Mouse (Mus musculus) spleen, embryonic (tissue): ENCODE measurements around the gene Ntm.

Experiments used
- CTCF ChIA-PET: fragments of 350-600 bp; sonication (Branson Sonifier 250); formaldehyde crosslinking; loops from one replicate; lab custom pipeline; 2022; lab: Charles Lee

The Ntm gene

DNA sequence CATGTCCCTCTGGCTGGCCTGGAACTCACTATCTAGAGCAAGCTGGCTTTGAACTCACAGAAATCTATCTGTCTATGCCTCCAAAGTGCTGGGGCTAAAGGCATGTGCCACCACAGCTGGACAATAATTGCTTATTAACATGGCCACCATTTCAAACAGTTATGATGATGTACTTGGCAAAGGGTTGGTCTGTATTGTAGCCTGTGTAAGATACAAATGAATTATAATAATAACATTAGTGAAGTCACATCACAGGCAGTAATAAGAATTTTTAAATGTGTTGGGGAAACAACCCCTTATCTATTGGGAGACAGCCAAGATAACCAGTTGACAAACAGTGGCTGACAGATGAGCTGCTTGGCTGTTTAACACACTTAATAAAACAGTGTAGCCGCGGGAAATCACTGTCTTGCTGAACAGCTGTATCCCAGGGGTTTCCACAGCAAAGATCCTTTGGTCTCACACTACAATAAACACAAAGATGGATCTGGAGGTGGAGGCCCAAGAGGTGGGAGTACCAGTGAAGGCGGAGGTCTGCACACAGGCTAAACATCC is 302.8 kb downstream of the Ntm start:
- CTCF ChIA-PET: no interaction called here

- CTCF ChIA-PET: no interaction called here
Measured at GRCm38 (mm10) chr9:29657761-29658465, 305.0 kb downstream of the Ntm start.

- CTCF ChIA-PET: interaction anchor here (0.6 to 0.7 kb wide), 2 partner anchors 13 to 50 kb away, joined by 3 to 4 read pairs; no protein-coding TSS in a partner anchor
Measured at GRCm38 (mm10) chr9:29654885-29655284, 308.1 kb downstream of the Ntm start.

DNA sequence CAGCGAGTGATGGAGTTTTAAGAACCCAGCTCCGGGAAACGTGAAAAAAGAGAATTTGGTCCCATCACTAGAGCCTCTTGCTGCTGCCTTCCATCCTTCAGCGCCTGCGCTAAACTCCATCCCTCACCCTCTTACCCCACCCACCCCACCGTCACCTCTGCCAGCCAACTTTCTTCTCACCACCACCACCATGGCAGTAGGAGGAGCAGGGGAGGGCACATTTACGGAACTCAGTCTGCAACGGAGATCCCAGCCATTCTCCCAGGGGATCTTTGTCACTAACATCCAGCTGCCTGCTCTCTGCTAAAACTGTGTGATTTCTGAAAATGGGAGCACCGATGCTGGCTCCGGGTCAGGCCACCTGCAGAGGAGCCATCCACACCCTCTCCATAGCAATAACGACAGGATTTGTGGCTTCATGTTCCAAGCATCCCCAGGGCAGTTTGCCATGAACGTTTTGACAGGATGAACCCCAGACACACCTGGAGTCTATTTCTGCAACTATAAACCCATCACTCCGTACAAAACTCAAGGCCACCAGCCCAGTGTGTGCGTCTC is 309.2 kb downstream of the Ntm start:
- CTCF ChIA-PET: no interaction called here

GRCm38 (mm10) chr9:29652854-29653253 is 310.1 kb downstream of the Ntm start:
- CTCF ChIA-PET: interaction anchor here (0.5 kb wide), 1 partner anchor 339 kb away, joined by 16 read pairs; no protein-coding TSS in a partner anchor

- CTCF ChIA-PET: no interaction called here
Measured at GRCm38 (mm10) chr9:29651856-29652255, 311.1 kb downstream of the Ntm start.

DNA sequence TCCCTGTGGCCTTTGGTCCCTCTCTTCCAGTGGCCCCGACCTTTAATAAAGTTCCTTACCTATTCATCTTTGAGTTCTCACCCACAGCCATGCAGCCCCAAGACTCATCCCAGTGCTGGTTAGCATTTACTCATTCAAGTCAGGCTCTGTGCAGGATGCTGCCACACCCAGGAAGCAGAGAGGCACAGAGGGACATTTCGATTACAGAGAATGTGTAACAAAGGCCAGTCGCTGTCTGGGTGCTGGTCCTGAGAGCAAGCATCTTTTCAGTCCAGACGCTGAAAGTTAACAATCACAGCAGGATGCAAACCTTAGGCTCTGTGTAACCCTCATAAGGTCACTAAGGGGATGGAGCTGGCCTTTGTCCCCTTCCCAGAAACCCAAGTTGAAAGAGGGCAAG is 311.7 kb downstream of the Ntm start:
- CTCF ChIA-PET: no interaction called here

- CTCF ChIA-PET: no interaction called here
Measured at GRCm38 (mm10) chr9:29650679-29651078, 312.3 kb downstream of the Ntm start.

DNA sequence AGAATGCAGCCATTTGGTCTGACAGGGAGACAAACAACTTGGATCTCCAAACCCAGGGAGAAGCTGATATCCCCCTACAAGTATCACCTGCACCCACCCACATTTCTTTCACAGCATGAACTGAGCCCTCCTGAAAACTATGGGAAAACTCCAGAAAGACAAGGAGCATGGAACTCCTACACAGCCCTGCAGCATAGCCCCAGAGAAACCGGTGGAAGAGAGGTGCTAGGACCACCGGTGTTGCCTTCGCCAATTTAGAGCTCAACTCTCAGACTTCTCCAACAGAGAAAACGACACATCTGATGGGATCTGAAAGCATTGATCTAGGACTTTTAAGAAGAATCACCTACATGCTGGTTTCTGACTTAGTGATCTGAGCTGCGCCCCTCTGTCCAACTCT is 312.7 kb downstream of the Ntm start:
- CTCF ChIA-PET: no interaction called here

GRCm38 (mm10) chr9:29648256-29648655 is 314.7 kb downstream of the Ntm start:
- CTCF ChIA-PET: no interaction called here

- CTCF ChIA-PET: no interaction called here
Measured at GRCm38 (mm10) chr9:29647764-29648163, 315.2 kb downstream of the Ntm start.

DNA sequence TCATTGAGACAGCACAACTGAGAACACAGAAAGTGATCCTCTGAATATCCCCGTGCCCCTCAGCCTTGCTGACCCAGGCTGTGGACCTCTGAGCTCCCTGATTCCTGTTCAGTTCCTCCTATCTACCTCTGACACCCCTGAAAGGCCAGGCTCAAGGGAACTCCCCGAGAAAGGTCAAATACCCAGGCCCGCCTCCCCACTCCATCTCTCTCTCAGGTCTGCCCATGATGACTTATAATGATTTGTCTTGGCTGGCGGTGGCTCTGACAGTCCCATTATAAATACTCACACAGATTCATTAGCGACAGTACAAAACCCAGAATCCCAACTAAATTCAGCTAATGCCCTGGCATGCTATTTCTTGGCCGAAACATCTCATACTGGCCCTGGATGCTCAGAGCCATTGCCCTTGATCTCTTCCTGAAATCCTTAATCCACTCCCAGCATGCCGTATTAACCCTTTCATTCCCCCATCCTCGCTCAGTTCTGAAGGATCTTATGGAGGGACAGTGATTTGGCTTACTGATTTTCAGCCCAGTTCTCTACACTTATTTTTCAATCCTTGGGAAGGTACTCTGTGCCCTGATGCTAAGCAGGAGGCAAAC is 317.0 kb downstream of the Ntm start:
- CTCF ChIA-PET: no interaction called here

GRCm38 (mm10) chr9:29642997-29643657 is 319.8 kb downstream of the Ntm start:
- CTCF ChIA-PET: no interaction called here

DNA sequence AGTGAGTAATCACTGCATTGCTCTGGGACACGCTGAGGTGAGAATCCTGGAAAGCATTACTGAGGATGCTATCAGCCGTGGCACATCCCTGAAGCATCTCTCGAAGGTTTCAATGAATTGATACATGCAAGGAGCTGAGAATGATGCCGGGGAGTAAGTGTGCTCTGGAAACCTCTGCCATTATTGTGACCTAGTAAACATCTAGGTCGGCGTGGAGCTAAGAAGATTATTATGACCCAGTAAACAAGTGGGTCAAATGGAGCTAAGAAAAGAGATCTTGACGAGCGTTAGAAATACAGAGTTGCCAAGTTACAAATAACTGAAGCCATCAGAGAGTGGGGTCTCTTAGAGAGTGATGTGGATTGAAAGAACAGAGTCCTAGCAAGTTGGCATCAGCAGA is 325.6 kb downstream of the Ntm start:
- CTCF ChIA-PET: no interaction called here

DNA sequence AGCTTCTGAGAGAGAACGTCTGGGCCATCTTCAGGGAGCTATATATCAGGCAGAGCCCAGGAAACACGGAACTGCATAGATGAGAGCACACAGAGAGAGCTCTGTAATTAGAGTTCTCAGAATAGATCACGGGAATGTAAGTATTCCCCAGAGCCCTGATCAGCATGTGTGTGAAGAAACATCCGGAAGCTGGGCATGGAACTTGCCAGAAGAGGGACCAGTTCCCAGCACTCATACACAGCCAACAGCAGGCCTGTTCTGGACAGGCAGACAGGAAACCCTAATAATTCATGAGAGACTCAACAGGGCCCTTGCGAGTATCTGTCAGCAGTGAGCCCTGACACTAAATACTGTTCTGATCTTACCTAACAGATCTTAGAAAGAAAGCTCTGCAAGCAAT is 345.8 kb downstream of the Ntm start:
- CTCF ChIA-PET: no interaction called here

GRCm38 (mm10) chr9:29612020-29612612 is 350.8 kb downstream of the Ntm start:
- CTCF ChIA-PET: no interaction called here

GRCm38 (mm10) chr9:29610867-29611266 is 352.1 kb downstream of the Ntm start:
- CTCF ChIA-PET: no interaction called here

GRCm38 (mm10) chr9:29597665-29598064 is 365.3 kb downstream of the Ntm start:
- CTCF ChIA-PET: no interaction called here

DNA sequence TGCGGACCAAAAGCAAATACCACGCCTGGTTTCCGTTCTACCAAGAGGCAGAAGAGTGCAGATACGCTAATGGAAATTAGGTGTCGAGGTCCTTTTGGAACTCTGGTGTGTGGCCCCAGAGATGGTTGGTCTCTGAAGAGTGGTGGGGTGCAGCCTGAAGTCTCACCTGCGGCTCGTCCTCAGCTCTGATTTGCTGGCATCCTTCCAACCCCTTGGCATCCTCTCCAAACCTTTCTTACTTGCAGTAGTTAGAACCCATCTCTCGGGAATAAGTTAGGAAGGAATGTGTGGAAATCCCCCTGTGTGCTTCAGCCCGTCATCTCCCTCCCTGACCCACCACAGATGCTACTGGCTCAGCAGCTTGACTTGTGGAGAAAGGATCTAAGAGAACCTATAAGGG is 367.6 kb downstream of the Ntm start:
- CTCF ChIA-PET: no interaction called here

DNA sequence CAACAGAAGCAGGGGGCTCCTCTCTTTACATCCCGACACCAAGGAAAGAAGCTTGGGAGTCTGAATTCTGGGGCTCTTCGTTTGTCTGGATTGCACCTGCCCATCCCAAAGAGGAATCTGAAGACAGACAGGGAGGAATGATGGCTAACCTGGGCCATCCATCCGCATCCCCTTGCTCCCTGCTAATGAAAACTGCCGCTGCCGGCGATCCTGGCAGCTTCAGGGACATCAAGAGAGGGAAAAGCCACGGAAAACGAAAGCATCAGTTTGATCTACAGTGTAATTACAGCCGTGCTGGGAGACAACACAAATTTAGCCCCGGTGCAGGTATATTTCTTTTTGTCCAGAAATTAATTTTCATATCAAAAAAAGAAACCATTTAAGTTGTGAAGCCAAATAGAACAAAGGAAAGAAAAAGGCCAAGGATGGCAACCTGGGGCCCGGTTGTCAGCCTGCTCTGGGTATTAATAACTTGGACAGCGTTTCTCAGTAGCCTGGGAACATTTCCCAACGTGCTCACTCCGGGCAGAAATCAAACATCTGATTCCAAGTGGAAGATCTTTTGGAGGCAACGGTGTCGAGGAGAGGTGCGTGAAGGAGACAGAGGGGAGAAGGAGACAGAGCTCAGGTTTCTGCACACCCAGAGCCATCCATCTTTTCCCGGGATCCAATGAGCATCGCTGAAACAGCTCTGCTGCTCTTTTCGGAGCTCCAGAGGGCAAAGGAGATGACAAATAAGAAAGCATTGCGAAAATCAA is 368.2 kb downstream of the Ntm start:
- CTCF ChIA-PET: no interaction called here

- CTCF ChIA-PET: no interaction called here
Measured at GRCm38 (mm10) chr9:29587376-29587775, 375.6 kb downstream of the Ntm start.
